Mouse (Mus musculus): ENCODE measurements around the gene Efcab6.

- TF ChIP-seq CTCF (IDR thresholded peaks at IDR 0.05; ENCODE audit: low read depth) (no peak), EP300 (IDR thresholded peaks at IDR 0.05; ENCODE audit: low read depth) (no peak)
Measured at GRCm38 (mm10) chr15:83939703-83940102, 125.5 kb downstream of the Efcab6 start.
